Mouse (Mus musculus) activated CD4-positive, CD25-positive, alpha-beta regulatory T cell, adult 9 weeks (primary cell): ENCODE results near the gene Traf6. TPM values are rescaled to one million over a fixed set of nuclear protein-coding genes. Genes with fewer than 3 reads are reported as not detected.

Experiments
- polyA plus RNA-seq: library from polyadenylated mRNA; unstranded; fragments of 100-300 nt; shearing (Covaris generic); gene quantifications from one replicate; pipeline ENCODE4 v1.2.1, GENCODE M21; 2017

Traf6 gene
- polyA plus RNA-seq = 28.8 TPM

DNA sequence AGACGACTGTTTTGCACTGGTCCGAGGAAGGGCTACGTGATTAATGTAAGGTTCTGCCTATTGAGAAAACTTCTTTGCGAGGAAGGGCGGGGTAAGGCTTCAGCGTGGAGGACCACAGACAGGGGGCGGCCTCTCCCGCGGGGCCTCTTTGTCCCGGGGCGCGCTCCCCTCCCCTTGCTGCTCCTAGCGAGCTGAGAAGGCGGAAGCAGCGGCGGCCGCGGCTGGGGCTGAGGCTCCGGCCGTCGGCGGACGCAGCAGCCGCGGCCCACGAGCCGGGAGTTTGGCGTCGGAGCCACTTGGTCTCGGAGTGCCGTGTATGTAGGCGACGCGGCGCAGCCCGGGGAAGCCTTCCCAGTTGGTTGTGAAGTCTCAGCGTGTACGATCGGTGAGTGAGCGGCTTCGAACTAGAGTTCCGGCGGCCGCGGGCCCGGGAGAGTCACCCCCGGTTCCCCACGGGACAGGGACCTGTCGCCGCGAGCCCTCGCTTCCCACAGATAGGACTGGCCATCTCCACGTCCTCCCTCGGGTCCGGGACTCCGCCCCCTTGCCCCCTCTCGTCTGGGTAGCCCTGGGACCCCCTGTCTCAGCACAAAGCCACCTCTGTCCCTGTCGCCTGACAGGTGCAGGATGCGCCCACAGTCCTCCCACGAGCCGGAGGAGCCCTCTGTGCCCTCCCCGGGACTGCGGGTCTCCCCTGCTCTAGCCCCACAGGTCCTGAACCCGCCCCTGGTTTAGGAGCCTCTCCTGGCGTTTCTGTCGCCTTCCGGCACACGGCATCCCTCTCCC lies at the start of gene Traf6:
Gene Traf6 (plus strand): TSS at position 194 of the 786 bp plus-strand sequence.

DNA sequence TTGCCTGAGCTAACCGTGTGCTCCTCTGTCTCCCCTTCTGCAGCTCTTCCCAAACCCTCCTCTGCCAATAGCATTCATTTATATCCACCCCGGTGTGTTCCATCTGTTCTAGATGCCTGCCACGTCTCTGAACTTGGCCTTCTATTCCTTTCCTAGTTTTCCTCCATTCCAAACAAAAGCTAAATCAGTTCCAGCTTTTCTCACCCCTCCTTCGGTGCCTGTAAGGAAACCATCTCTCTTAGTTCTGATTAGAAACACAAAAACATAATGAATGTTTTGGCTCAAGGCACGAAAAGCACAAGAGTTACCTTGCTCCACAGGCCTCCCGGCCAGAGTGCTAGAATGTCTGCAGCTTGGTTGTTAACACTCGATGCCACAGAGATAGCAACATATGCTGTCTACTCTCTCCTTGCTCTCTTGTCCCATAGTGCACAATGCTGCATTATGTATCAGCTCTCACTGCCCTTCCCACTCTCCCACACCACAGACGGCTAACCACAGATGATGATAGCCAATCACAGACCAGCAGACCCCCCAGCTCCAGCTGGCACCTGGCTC lies 29.0 kb upstream of the Traf6 start, which contains the start of the genes Rag1 and B230118H07Rik:
Gene Rag1 (minus strand): TSS at position 388 of the 558 bp plus-strand sequence.
Gene B230118H07Rik (minus strand): TSS at position 419 of the 558 bp plus-strand sequence.

Other genes with a start within 250 kb of the Traf6 start
- not detected for gene Rag2, start 53.7 kb upstream of the Traf6 start, polyA plus RNA-seq
- not detected for gene Rag1, start 28.9 kb upstream of the Traf6 start, polyA plus RNA-seq
- 1.3 TPM for gene B230118H07Rik, start 28.9 kb upstream of the Traf6 start, polyA plus RNA-seq
- gene Prr5l, start 204.6 kb downstream of the Traf6 start, polyA plus RNA-seq = 2.3 TPM
- gene Commd9, start 207.8 kb downstream of the Traf6 start, polyA plus RNA-seq = 23.9 TPM